Mouse (Mus musculus) lung, postnatal 0 days (tissue): ENCODE results near the gene Slc7a9.

Source experiments
- CTCF ChIP-seq: IDR thresholded peaks from 2 replicates; pipeline ENCODE4 v1.5.1; 2016; ENCODE audit warnings: antibody characterized with exemption, mild to moderate bottlenecking
- EP300 ChIP-seq: IDR thresholded peaks from 2 replicates; pipeline ENCODE4 v1.6.1; 2016; ENCODE audit warnings: antibody characterized with exemption, mild to moderate bottlenecking, control low read depth

- no peak for TF ChIP-seq CTCF
- TF ChIP-seq EP300 = no peak
Measured at GRCm38 (mm10) chr7:35467856-35468255, 19.3 kb downstream of the Slc7a9 start.
